Mouse (Mus musculus) regulatory T cell (primary cell): ENCODE measurements around the gene Ccdc18.
"Not testable (repeated sequence)": the region's sequence is repeated elsewhere in the genome, so short reads cannot be mapped to it uniquely, and the experiment has no call there.

Source experiments
- in situ Hi-C: fragments of 300-600 bp; cut with MboI, MseI; formaldehyde crosslinking; loops from one replicate; pipeline ENCODE4 v1.15.1; 2025; ENCODE audit warnings: high pct_unique_total_duplicates

Gene Ccdc18

GRCm38 (mm10) chr5:108262722-108263121 lies 130.0 kb downstream of the Ccdc18 start:
- in situ Hi-C loops: no loop called here

GRCm38 (mm10) chr5:108263785-108264184 lies 131.1 kb downstream of the Ccdc18 start:
- in situ Hi-C loops: not testable (repeated sequence)

GRCm38 (mm10) chr5:108266990-108267389 lies 134.3 kb downstream of the Ccdc18 start:
- in situ Hi-C loops: no loop called here

GRCm38 (mm10) chr5:108268127-108269062 lies 135.7 kb downstream of the Ccdc18 start, which contains the start of gene Dr1:
TSS of gene Dr1 (plus strand) at chr5:108268897.
- in situ Hi-C loops: no loop called here

DNA sequence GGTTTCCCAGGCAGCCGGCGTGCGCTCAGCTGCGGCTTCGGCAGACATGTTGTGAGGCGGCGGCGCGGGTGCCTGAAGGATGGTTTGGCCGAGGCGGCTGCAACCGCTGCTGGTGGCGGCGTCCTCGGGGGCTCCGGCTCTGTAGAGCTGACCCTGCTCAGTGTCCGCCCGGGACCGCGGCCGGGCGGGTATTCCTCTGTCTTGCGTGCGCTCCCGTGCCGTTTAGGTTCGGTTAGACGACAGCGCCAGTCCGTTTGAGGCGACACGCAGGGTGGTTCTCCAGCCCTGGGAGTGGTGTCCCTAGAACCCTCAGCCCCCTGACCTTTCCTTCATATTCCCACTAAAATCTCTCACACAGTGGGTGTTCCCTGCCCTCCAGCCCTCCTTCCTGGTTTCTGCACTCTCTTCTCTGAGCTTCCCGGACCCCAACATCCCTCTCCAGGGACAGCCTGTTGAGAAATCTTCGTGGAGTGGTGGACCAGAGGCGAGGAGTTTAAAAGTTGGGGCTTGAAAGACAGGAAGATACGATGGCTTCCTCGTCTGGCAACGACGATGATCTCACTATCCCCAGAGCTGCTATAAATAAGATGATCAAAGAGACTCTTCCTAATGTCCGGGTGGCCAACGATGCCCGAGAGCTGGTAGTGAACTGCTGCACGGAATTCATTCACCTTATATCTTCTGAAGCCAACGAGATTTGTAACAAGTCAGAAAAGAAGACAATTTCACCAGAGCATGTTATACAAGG lies 136.6 kb downstream of the Ccdc18 start:
- in situ Hi-C loops: no loop called here

DNA sequence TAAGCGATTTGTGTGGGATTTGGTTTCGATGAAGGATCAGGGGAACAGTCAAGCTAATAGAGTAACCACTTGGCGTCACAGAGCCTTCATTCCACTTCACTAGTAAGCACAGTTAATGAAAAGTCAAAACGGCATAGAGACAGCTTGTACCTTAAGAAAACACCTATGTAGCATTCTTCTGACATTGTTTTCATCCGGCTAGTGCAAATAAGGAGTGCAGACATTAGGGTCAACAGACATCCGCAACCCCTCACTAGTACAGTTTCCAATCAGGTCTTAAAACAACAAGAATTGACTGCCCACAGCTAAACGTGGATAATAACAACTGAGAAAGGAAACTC lies 137.1 kb downstream of the Ccdc18 start:
- in situ Hi-C loops: no loop called here

GRCm38 (mm10) chr5:108270415-108270814 lies 137.7 kb downstream of the Ccdc18 start:
- in situ Hi-C loops: no loop called here

DNA sequence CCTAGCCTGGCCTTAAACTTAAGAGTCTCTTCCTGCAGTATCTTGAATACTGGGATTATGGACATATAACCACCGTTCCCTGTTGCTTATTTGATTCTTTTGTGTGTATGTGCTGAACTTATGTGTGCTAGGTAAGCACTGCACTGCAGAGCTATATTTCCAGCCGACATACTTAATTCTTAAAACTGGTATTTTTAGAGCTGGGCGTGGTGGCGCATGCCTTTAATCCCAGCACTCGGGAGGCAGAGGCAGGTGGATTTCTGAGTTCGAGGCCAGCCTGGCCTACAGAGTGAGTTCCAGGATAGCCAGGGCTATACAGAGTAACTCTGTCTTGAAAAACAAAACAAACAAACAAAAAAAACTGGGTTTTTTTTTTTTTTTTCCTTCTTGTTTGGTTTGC lies 138.7 kb downstream of the Ccdc18 start:
- in situ Hi-C loops: not testable (repeated sequence)
